Mouse (Mus musculus): Measurements from ENCODE around the gene H2-Ab1.
"Not testable (repeated sequence)": the region's sequence is repeated elsewhere in the genome, so short reads cannot be mapped to it uniquely, and the experiment has no call there.

The H2-Ab1 gene

GRCm38 (mm10) chr17:34310526-34310925, 53.0 kb downstream of the H2-Ab1 start:
- DNase-seq = not testable (repeated sequence)

- DNase-seq = no peak
These were observed 54.7 kb downstream of the H2-Ab1 start for GRCm38 (mm10) chr17:34312185-34312584.

DNA sequence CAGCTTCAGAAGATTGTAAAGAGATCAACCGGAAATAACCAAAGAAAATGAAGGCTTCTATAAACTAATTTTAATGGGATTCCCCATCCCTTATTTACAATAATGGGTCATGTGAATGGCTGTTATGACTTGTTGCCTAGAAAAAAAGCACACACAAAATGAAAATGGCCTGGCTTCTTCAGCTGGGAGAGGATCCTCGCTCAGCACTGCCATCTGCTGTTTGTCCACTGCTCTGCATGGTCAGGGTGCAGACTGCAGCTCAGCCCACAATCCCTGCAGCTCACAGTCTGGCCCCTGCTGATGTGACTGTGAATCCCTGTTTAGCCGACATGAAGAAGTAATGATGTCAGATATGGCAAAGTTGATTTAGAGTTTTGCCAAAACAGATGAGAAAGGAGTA, 55.9 kb downstream of the H2-Ab1 start:
- peak; percentile 88 for DNase-seq

DNA sequence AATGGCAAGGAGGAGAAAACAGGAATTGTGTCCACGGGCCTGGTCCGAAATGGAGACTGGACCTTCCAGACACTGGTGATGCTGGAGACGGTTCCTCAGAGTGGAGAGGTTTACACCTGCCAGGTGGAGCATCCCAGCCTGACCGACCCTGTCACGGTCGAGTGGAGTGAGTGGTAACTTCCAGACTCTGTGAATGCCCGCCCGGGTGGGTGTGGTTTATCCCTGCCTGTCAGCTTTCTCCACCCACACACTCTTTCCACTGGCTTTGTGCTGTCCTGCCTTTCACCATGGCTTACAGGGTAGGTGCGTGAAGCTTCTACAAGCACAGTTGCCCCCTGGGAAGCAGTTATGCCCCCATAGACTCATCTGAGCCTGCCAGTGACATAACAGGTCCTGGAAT, 56.8 kb downstream of the H2-Ab1 start:
- DNase-seq = no peak

- no peak for DNase-seq
These were observed 58.0 kb downstream of the H2-Ab1 start for GRCm38 (mm10) chr17:34315512-34315911.

- no peak for DNase-seq
These were observed 59.2 kb downstream of the H2-Ab1 start for GRCm38 (mm10) chr17:34316697-34317096.

- no peak for DNase-seq
These were observed 59.8 kb downstream of the H2-Ab1 start for GRCm38 (mm10) chr17:34317275-34317674.
